In the genomic region with DNA sequence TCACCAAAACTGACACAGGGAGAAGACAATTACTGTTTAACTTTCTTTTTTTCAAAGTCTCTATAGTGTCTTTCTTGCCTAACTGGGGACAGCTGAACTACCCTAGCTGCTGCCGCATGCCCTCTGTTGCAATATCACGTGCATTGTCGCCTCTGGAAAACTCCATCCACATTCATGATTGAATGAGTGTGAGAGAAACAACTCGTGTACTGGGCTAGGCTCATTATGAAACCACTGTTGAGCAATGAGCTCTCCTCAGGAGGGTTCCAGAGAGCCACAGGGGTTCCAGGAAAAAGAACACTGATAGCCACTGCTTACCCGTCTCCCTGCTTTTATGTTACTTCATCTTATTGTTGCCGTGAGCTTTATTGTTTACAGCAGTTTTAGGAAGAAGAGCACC, we compare ENCODE assay signal across 16 mouse cellular contexts.
DNase-seq lines count a peak whose midpoint lies in the region; ATAC-seq and TF ChIP-seq lines count a peak whose summit lies in the region.
"Had no signal": no experiment of that assay in that cellular context is flagged by ENCODE, and none has a peak within 500 bp of the region (broad histone marks: within the 10 kb centered on the region; RNA-seq: fewer than 3 reads in every experiment).

No protein-coding gene starts in this region.

- H3K4me2 ChIP-seq in intestine, postnatal 0 days (replicated peaks; ENCODE audit: low read depth), result no peak overlapping the region
- H3K4me2 ChIP-seq: embryonic facial prominence, embryonic 12.5 days; forebrain, embryonic 12.5 days had no signal

- H3K36me3 ChIP-seq in intestine, postnatal 0 days (ENCODE audit: control insufficient read depth, insufficient read depth), result no peaks in the 10 kb centered on the region
- H3K36me3 ChIP-seq: embryonic facial prominence, embryonic 12.5 days; forebrain, embryonic 12.5 days; midbrain, embryonic 10.5 days had no signal

- TF ChIP-seq CTCF in intestine, postnatal 0 days (IDR thresholded peaks at IDR 0.05; ENCODE audit: low read depth), result no peak

- H3K9ac ChIP-seq in intestine, postnatal 0 days (ENCODE audit: low read depth, low read length), result no peak overlapping the region
- H3K9ac ChIP-seq: embryonic facial prominence, embryonic 12.5 days; forebrain, embryonic 12.5 days had no signal

- peak; percentile 70 for DNase-seq in adrenal gland, adult 2 months
- no peak for DNase-seq in adrenal gland, postnatal 4 days (ENCODE audit: low spot score in 2 of 2)
- peak; percentile 36 for DNase-seq in 416B (ENCODE audit: low read depth)
- DNase-seq in lung, postnatal 25 days (ENCODE audit: low spot score), result peak; percentile 85
- no peak for DNase-seq in kidney, postnatal 36 days
- DNase-seq in cerebellum, adult 8-10 months, result no peak
- DNase-seq: cerebellum, adult 9-11 months; gastrocnemius, postnatal 25 days; heart, postnatal 10 days; layer of hippocampus, adult 9-11 months had no signal

- H3K4me1 ChIP-seq in intestine, postnatal 0 days (replicated peaks; ENCODE audit: control insufficient read depth, insufficient read depth, low read length), result no peaks in the 10 kb centered on the region
- H3K4me1 ChIP-seq: embryonic facial prominence, embryonic 12.5 days; forebrain, embryonic 12.5 days; midbrain, embryonic 10.5 days had no signal

- no peak overlapping the region for H3K27ac ChIP-seq in intestine, postnatal 0 days (ENCODE audit: low read depth, low read length)
- H3K27ac ChIP-seq: embryonic facial prominence, embryonic 12.5 days; forebrain, embryonic 12.5 days; midbrain, embryonic 10.5 days had no signal

- H3K4me3 ChIP-seq in intestine, postnatal 0 days (ENCODE audit: low read depth, low read length), result no peak overlapping the region
- H3K4me3 ChIP-seq: embryonic facial prominence, embryonic 12.5 days; forebrain, embryonic 12.5 days; midbrain, embryonic 10.5 days; myocyte had no signal

- no peaks in the 10 kb centered on the region for H3K9me3 ChIP-seq in intestine, postnatal 0 days (ENCODE audit: control insufficient read depth)
- H3K9me3 ChIP-seq: embryonic facial prominence, embryonic 12.5 days; forebrain, embryonic 12.5 days; midbrain, embryonic 10.5 days had no signal

- ATAC-seq in granulocyte monocyte progenitor cell, adult 5-6 weeks (replicated peaks; ENCODE audit: poor library complexity, severe bottlenecking), result peak; percentile 99
- ATAC-seq in intestine, postnatal 0 days, result no peak

- no peaks in the 10 kb centered on the region for H3K27me3 ChIP-seq in intestine, postnatal 0 days (replicated peaks; ENCODE audit: control insufficient read depth, insufficient read depth, low read length)
- H3K27me3 ChIP-seq: embryonic facial prominence, embryonic 12.5 days; forebrain, embryonic 12.5 days had no signal

- 67% methylated on average over 6 of the region's 6 CpGs for WGBS in intestine, postnatal 0 days

Comparison
In these comparisons a context has a peak if more than half of its experiments do, and no peak if none do; other contexts are left out.
1. DNase-seq: peak in adrenal gland, adult 2 months (single experiment), 416B (single experiment) and lung, postnatal 25 days (single experiment); none in adrenal gland, postnatal 4 days (0 of 2), kidney, postnatal 36 days (0 of 2) and cerebellum, adult 8-10 months (single experiment).